Mouse (Mus musculus): ENCODE results near the gene Slc16a13.

Slc16a13 gene

DNA sequence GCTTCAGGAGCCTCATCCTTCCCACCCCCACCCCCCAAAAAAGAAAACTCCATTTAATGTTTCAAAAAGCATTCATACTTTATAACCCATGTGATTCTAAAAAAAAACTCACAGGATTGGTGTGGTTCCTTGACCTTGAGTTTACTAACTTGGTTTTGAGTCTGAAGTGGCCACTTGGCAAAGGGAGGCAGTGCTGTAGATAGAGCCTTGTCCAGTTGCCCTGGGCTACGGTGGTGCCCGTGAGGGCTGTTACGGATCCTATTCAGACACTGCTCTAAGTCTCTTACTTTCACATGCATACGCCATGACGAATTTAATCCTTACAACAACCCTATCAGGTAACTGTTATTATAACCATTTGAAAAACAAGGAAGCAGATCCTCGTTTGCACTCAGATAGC is 8.9 kb downstream of the Slc16a13 start:
- no peak for DNase-seq (ENCODE audit: low read depth, low spot score)

DNA sequence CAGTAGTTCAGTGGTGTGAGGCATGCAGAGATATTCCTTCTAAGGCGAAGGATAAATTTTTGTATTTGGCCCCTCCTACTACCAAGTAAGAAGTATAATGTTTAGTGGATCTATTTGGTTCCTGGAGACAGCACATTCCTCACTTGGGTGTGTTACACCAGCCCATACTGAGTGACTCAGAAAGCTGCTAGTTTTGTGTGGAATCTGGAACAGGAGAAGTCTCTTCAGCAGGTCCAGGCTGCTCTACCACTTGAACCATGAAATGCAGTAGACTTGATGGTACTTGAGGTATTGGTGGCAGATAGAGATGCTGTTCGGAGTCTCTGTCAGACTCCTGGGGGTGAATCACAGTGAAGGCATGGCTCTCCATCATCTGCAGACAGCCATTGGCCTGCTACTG is 10.2 kb downstream of the Slc16a13 start:
- no peak for DNase-seq (ENCODE audit: low read depth, low spot score)

DNA sequence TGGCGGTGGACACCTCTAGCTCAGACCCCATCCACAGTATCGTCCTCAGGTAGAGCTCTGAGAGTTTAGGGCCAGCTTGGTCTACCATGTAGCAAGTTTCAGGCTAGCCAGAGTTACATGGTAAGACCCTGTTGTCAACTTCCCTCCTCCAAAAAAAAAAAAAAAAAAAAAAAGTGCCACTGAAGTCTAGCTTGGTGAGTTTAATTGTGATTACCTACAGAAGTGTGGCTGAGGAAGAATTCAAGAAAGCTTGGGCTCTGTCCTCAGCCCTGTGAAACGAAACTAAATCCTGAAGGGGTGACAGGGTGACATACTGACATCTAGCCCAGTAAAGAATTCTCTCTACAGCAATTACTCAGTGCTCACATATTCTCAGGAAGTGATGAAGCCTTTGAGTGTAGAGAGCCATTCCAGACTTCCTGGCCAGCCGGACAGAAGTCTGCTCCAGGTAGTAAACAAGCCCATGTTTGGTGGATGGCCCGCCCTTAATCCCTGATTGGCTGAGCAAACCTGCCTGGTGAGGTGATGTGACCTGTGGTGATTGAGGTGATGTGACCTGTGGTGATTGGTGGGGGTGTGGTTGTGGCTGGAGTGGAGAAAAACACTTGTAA is 12.0 kb downstream of the Slc16a13 start:
- DNase-seq (ENCODE audit: low read depth, low spot score): no peak

DNA sequence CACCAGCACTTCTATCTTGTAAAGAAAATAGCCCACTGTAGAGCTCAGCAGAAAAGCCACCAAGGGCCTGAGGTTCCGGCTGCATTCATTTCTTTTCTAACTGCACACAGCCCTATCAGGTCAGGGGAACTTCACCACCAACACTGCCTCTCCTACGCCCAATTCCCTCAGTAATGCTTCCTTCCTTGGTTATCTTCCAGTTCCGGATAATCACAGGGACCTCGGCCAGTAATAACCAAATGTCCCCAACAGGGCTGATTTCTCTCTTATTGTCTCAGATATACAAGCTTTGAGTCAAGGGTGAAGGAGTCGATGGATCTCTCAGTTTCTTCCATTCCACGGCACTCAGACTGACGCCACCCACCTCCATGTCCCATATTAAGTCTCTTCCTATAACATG is 13.6 kb downstream of the Slc16a13 start:
- no peak for DNase-seq (ENCODE audit: low read depth, low spot score)

DNA sequence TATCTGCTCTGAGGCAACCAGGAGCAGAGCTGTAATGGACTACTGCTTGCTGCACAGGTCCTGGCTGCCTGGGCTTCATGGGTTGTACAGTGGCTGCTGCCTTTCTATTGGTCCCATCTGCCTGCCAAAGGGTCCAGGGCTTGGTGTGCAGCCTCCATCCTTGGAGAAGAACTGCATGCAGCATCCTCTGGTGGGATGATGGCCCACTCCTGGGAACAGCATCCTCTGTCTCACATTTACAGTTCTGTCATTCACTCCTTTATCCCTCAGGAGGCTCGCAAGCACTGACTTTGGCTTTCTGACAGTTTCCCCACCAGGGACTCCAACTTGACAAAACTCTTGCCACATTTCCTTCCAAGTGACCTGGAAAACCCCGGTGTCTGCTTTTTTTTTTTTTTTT is 14.1 kb downstream of the Slc16a13 start:
- DNase-seq (ENCODE audit: low read depth, low spot score): no peak

DNA sequence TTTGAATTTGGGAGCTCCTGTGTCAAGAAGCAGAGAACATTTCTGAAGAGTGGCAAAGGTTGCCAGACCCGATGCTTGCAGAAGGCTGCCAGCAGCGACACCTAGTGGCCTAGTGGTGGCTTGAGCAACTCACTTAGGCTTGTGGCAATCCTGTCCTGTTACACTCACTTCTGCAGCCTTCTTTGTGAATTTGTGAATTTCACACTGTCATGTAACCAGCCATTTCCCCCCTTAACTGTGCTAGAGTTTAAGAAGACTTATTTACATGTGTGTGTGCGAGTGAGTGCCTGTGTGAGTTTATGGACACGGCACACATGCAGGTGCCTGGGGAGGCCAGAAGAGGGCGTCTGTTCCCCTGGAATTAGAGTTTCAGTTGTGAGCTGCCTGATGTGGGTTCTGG is 19.2 kb downstream of the Slc16a13 start:
- peak; percentile 69 for DNase-seq (ENCODE audit: low read depth, low spot score)

DNA sequence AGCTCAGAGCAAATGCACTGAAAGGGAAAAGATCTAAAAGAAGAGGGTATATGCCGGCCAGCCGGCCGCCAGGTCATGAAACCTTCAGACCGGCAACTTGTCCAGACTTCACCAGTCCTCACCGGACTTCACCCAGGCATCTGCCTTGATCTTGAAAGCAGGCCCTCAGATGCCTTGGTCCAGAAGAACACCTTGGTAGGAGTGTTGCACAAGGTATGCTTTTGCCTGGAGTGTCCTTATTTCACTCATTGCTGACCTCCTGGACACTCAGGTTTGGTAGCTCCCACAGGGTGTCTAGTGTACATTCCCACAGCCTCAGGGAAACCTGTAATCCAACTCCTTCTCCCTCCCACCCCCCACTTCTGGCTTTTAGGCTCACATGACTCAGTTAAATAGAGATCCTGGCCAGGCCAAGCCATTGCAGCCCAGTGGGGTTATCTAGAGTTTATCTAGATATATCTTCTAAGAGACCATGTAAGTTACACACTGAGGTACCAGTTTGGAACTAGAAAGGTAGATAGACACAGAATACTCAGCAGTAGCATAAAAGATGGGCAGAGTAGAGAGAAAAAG is 20.7 kb downstream of the Slc16a13 start:
- DNase-seq (ENCODE audit: low read depth, low spot score): no peak

DNA sequence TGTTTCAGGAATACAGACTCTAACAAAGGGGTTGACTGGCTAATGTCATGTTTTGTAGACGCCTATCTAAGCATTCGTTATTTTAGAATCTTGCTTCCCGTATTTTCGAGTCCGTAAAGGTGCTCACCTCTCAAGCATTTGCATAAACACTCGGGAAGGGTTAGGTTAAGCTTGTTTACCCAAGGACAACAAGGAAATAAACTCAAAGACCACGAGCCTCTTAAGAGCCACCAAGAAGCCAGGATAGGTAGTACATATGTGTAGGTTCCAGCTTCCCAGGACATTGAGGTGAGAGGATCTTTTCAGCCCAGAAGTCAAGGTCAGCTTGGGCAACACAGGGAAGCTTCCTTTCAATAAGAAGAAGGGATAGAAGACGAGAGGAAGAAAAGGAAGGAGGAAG is 21.8 kb downstream of the Slc16a13 start:
- no peak for DNase-seq (ENCODE audit: low read depth, low spot score)

DNA sequence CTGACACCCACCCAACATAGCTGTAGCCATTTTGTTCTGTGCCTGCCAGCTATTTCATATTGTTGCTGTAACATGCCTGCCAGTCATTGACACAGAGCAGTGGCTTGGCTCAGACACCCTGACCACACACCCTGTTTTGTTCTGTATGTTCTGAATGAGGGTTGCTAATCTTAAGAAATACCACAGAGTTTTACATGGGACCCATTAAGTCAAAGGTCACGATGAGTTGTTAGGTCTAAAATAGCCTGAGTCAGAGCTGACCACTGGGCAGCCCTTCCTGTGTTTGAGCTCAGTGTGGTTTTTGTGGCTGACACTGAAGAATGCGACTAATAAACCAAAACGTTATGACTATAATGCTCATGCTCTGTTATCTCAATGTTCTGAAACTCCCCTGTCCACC is 22.5 kb downstream of the Slc16a13 start:
- no peak for DNase-seq (ENCODE audit: low read depth, low spot score)

DNA sequence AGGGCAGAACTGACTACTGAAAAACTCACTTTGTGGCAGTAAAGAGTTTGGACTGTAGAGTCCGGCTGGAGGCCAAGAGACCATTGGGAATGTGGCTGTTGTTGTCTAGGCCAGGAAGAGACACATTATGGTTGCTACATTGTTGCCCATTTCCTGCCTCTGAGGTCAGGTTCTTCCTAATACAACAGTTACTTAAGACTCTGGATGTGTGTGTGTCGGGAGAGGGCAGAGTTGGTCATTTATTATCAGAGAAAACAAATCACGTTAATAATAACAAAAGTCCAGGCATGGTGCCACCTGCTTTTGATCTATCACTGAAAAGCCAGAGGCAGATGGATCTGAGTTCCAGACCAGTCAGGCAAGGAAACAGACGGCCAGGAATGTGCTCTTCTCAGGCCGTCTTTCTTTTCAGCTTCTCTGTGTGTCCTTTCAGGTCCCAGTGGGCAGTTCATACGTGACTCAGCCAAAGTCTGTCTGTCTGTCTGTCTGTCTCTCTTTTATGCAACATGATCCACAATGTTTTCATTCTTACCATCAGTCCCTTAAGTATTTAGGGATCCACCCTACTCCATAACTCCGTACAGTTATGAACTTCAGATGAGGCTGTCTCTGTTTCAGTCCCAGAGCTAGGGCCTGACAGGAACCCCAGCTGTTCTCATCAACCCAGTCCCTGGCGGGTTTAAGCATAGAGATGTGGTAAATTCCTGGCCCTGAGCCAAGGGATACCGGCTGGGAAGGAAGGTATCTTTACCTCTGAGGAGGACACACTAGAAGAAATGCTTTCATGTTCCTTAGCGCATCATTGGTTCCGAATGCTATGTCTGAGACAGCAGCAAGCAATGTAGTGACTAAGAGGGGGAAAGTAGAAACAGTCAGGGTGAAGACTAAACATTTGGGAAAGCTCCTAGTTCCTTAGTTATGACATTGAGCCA is 27.2 kb downstream of the Slc16a13 start:
- no peak for DNase-seq (ENCODE audit: low read depth, low spot score)

DNA sequence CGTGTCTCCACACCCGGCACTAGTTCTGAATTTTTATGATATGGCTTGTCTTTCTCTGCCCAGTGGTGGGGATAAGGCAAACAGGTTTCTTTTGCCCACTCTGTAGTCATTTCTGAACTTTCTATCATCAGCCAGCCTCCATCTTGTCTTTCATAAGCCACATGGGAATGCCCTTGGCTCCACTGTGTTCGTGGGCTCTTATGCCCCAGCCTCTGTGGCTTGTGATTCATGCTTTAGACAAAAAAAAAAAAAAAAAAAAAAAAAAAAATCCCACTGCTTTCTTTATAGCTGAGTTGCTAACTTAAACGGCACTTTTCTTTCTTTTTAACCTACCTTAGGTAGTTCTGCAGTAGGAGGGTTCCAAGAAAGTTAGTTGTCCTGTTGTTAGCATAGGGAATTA is 28.7 kb downstream of the Slc16a13 start:
- DNase-seq (ENCODE audit: low read depth, low spot score): no peak

DNA sequence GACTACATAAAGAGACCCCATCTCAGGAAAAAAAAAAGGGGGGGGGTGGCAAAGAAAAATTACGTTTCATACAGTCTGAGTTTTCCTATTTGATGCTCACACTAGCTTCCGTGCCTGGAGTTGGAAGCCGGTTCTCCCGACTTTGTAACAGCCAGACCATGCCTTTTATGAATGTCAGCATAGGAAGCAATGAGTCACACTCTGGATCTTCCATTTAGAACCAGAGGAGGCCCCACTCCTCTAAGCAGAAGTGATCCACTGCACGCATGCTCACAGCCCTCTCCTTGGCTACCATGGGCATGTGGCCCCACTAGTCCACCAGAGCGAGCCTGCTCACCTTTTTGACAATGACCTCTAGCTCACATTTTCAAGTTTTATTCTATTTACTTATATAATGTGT is 29.7 kb downstream of the Slc16a13 start:
- DNase-seq (ENCODE audit: low read depth, low spot score): no peak

DNA sequence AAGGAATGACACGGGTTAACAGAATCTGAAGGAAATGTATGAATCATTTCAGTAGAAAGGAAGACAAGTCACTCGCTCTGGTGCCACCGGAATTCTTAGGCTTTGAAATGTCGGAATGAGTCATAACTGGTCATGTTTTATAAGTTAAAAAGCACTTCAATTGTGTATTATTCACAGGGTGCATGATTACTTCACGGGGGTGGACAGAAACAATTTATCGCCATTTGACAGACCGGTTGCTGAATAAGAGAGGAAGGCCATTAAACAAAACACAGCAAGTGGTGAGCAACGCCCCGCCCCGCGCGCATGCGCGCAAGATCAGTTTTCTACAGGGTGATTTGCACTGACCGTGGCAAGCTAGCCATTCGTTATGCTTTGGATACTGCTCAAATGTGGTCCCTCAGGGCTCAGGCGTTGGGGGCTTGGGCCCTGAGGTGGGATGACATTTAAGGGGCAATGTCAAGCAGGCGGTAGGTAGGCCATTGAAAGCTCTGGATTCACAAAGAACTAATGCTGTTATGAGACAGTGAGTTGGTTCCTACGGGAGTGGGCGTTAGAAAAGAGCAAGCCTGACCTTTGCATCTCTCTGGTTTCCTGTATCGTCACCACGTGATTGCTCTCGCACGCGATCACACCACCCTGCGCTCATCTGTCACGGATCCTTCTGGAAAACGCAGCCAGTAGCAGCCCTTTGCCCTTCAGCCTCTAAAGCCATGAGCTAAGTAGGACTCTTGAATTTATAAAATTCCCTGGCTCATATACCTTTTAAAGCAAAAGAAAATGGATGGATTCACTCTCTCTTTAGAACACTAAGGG is 31.3 kb downstream of the Slc16a13 start:
- DNase-seq (ENCODE audit: low read depth, low spot score): no peak

DNA sequence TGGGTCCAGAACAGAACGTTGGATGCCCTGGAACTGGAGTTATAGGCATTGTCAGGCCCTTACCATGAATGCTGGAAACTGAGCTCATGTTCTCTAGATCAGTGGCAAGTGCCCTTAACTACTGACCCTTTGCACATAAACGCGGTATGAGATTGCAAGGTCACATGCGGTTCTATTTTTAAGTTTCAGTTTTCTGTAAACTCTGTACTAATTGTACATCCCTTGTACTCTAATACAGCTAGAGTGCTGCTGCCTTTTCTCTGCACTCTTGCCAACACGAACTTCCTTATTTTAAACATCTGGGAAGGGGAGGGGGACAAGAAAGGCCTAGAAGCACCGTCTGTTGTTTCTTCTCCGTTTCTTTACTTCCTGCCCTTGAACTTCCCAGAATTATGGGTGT is 35.7 kb downstream of the Slc16a13 start:
- no peak for DNase-seq (ENCODE audit: low read depth, low spot score)

DNA sequence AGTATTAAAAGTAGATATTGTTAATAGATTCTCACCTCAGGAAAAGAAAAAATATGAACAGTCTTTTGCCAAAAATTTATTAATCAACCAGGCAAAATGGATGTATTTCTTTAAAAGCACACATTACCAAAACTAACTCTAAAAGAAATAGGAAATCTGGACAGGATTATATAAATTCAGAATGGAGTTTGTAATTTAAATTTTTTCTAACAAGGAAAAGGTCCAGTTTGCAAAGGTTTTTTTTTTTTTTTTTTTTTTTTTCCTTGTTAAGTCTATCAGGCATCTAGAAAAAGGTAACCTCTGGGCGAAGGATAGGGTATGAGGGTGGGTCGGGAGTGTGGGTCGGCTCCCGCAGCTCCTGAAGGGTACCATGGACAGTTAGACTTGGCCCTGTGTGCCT is 40.4 kb downstream of the Slc16a13 start:
- DNase-seq (ENCODE audit: low read depth, low spot score): no peak

DNA sequence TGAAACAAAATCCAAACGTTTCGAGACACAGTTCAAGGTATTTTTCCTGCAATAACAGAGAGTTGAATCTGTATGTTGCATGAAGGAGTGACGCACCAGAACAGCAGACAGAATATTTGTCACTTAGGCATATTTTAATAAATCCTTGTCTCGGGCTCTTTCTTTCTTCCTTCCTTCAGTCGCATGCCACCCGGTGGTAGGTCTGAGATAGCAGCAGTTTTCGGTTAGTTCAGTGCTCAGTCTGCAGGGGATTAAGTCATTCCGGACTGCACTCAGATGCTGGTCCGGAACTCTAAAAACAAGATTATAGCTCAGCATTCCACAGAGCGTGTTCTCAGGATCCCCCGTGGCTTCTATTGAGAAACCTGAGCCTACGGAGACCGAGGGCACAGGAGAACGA is 41.5 kb downstream of the Slc16a13 start:
- peak; percentile 16 for DNase-seq (ENCODE audit: low read depth, low spot score)

DNA sequence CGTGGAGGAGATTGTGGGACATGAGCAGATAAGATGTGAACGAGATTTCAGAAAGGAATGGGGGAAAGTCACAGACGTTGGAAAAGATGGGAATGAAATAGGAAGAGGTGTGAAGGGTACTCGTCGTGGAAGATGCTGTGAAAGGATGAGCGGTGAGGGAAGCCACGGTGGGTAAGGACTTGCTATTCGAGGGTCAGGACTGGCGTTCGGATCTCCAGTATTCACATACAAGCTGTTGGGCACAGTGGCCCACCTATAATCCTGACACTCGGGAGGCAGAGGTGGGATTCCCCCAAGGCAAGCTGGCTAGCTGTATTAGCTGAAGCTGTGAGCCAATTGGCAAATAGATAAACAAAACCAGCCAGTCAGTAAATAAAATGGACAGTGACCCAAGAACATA is 42.1 kb downstream of the Slc16a13 start:
- DNase-seq (ENCODE audit: low read depth, low spot score): no peak

DNA sequence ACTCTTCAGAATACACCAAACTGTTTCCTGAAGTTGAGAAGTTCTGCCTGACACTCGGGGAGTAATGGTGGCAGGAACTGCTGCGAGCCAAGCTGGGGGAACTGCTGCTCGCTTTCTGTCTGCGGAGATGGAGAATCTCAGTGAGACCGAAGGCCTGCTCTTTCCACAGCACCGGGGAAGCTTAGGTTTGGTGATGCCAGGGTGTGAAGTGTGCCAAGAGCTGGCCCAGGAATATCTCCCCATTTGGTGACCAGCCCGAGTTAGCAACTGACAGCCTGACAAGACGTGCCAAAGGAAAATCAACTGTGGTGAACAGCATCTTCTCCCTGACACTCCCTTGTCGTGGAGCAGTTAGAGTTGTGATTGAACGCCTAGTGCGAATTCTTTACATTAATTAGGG is 42.6 kb downstream of the Slc16a13 start:
- no peak for DNase-seq (ENCODE audit: low read depth, low spot score)

DNA sequence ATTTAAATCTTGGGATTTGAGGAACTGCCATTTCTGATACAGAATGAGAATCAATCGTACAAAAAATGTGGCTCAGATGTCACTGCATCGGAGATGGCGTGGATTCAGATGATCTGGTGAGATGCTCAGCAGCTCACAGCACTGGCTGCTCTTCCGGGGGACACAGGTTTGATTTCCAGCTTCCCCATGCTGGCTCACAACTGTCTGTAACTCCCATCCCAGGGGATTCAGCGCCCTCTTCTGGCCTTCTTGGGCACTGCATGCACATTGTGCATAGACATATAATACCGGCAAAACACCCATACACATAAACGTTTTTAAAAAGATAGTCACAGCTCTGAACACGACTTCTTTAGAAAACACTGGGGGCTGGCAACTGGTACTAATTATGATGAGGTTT is 43.2 kb downstream of the Slc16a13 start:
- no peak for DNase-seq (ENCODE audit: low read depth, low spot score)

DNA sequence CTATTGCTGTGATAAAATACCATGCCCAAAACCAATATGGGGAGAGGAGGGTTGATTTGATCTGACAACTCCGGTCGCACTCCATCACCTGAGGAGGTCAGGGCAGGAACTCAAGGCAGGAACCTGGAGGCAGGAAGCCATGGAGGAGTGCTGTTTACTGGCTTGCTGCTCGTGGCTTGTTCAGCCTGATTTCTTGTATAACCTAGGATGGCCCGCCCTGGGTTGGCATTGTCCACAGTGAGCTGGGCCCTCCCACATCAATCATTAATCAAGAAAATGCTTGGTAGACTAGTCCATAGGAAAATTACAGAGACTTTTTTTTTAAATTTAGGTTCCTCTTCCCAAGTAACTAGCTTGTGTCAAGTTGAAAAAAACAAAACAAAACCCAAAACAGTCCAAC is 46.4 kb downstream of the Slc16a13 start:
- DNase-seq (ENCODE audit: low read depth, low spot score): no peak

DNA sequence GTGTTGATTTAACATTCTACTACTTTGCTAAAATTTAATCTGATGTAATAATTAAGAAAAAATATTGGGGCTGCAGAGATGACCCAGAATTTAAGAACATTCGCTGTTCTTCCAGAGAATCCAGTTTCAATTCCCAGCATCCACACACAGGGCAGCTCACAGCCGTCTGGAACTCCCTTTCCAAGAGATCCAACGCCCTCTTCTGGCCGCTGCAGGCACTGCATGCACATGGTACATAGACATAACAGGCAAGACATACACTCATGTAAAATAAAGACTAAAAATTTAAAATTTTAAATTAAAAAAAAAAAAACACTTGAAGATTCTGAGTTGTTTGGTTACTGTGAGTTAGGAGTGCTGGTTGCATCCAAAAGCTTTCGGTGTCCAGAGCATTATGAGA is 48.6 kb downstream of the Slc16a13 start:
- DNase-seq (ENCODE audit: low read depth, low spot score): no peak

DNA sequence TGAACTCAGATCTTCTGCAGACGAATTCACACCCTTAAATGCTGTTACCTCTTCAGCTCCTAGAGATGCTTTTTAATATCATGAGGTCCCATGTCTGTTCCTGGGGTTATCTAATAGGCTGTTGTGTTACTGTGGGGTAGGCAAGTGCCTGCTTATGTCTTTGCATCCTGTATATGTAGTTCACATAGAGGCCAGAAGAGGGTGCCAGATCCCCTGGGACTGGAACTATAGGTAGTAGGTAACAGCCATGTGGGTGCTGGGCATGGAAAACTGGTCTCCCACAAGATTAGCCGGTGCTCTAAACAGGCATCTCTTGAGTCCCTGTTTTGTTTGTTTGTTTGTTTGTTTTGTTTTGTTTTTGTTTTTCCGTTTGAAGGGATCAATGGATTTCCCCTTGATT is 49.0 kb downstream of the Slc16a13 start:
- DNase-seq (ENCODE audit: low read depth, low spot score): peak; percentile 50

Data from CD4-positive helper T cell, adult 2 months (primary cell).